Mouse (Mus musculus) thymus, adult 2 months (tissue): ENCODE results near the gene Tcte1.

Experiments used
- CTCF ChIP-seq: fragments of 200-500 bp; IDR thresholded peaks from 2 replicates; pipeline ENCODE4 v1.5.1; 2012; ENCODE audit warnings: mild to moderate bottlenecking, control low read depth, low read length, moderate library complexity, borderline replicate concordance; ENCODE audit not compliant: control insufficient read depth, poor library complexity, insufficient read depth; ENCODE audit errors: extremely low read depth
- POLR2A ChIP-seq: fragments of 200-500 bp; IDR thresholded peaks from 2 replicates; pipeline ENCODE4 v1.6.1; 2012; ENCODE audit warnings: mild to moderate bottlenecking, low read length, control low read depth, moderate library complexity; ENCODE audit not compliant: control insufficient read depth, poor library complexity, insufficient read depth; ENCODE audit errors: extremely low read depth

DNA sequence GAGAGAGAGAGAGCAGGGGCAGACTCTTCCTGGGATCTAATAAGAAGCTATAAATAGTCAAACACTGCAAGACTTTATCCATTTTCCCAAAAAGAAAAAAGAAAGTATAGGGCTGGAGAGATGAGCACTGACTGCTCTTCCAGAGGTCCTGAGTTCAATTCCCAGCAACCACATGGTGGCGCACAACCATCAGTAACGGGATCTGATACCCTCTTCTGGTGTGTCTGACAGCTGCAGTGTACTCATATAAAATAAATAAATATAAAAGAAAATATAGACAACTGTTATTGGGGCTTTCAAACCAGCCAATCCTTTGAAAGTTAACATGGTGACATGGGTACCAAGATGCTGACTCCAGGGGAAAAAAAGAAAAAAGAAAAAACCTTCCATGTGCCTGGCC, 42.8 kb upstream of the Tcte1 start:
- TF ChIP-seq POLR2A (no peak), CTCF (no peak)
